Mouse (Mus musculus) E14TG2a.4 (cell line): ENCODE data around the gene Sfswap.
"Not testable (repeated sequence)": the region's sequence is repeated elsewhere in the genome, so short reads cannot be mapped to it uniquely, and the experiment has no call there.

Experiments used
- H3K27me3 ChIP-seq: 2 replicates; pipeline ENCODE4 v1.6.1; 2014; ENCODE audit warnings: low read length, control low read depth; ENCODE audit not compliant: insufficient read depth
- H3K36me3 ChIP-seq: 2 replicates; pipeline ENCODE4 v1.6.1; 2014; ENCODE audit warnings: low read length, control low read depth; ENCODE audit not compliant: insufficient read depth
- H3K4me1 ChIP-seq: replicated peaks from 2 replicates; pipeline ENCODE4 v1.6.1; 2014; ENCODE audit warnings: low read depth, low read length, control low read depth
- H3K4me3 ChIP-seq: replicated peaks from 2 replicates; pipeline ENCODE4 v1.5.1; 2014; ENCODE audit warnings: mild to moderate bottlenecking, low read length
- H3K9me3 ChIP-seq: 2 replicates; pipeline ENCODE4 v1.6.1; 2014; ENCODE audit warnings: low read length, control low read depth
- CTCF ChIP-seq: conservative IDR thresholded peaks from 2 replicates; pipeline ENCODE4 v1.5.1; 2014; ENCODE audit warnings: low read length
- NANOG ChIP-seq: IDR thresholded peaks from 2 replicates; pipeline ENCODE4 v1.6.1; 2014; ENCODE audit warnings: borderline replicate concordance, low read length, mixed read lengths
- POU5F1 ChIP-seq: IDR thresholded peaks from 2 replicates; pipeline ENCODE4 v1.6.1; 2014; ENCODE audit warnings: low read length, borderline replicate concordance

The Sfswap gene

GRCm38 (mm10) chr5:129586471-129586870, 85.5 kb downstream of the Sfswap start:
- Histone ChIP-seq H3K27me3 (peaks cover 37% of the 10 kb centered on the region), H3K4me3 (no peak overlapping the region), H3K36me3 (no peaks in the 10 kb centered on the region), H3K4me1 (peaks cover 34% of the 10 kb centered on the region), H3K9me3 (no peaks in the 10 kb centered on the region)
- TF ChIP-seq POU5F1, result no peak
- no peak for TF ChIP-seq NANOG
- TF ChIP-seq CTCF, result no peak

- H3K27me3 ChIP-seq, result peaks cover 8% of the 10 kb centered on the region
- H3K4me1 ChIP-seq, result peaks cover 45% of the 10 kb centered on the region
- TF ChIP-seq CTCF (no peak), NANOG (no peak), POU5F1 (no peak)
- H3K9me3 ChIP-seq, result no peaks in the 10 kb centered on the region
- H3K4me3 ChIP-seq, result no peak overlapping the region
- peaks cover 5% of the 10 kb centered on the region for H3K36me3 ChIP-seq
These were observed 89.9 kb downstream of the Sfswap start for GRCm38 (mm10) chr5:129590915-129591314.

DNA sequence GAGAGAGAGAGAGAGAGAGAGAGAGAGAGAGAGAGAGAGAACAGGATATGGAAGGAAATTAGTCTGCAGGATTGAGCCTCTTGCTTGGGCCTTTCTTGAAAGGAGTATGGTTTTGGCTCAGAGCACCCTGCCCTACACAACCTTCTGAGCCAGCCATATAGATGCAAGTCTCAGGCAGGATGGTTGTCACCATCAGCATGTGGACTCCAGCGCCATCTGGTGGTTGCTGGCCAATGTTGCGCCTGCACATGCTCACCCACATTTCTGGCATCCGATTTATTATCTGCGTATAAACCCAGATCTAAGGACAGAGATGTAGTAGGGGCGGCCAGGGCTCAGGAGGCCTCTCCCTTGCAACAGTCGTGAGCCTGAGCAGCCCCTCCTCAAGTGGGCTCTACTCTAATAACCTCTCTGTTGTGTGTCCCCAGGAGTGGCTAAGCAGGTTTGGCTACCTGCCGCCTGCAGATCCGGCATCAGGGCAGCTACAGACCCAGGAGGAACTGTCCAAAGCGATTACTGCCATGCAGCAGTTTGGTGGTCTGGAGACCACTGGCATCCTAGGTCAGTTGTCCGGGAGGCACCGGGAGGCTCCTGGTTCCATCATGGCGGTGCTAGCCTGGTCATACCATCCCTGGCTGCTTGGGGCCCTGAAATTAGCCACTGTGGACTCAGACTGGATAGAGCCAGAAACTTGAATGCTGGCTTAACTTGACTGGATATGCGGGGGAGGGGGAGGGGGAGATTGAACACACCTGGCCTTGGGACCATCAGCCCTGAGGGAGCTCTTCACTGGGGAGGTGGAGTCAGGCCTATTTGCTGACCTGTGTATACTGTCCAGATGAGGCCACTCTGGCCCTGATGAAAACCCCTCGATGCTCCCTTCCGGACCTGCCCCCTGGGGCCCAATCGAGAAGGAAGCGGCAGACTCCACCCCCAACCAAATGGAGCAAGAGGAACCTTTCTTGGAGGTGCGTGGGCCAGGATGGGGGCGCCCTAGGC, 93.4 kb downstream of the Sfswap start:
- TF ChIP-seq POU5F1, result no peak
- TF ChIP-seq CTCF, result peak; percentile 95
- no peak for TF ChIP-seq NANOG
- H3K27me3 ChIP-seq, result no peaks in the 10 kb centered on the region
- no peaks in the 10 kb centered on the region for H3K9me3 ChIP-seq
- H3K4me3 ChIP-seq, result peak overlapping the region; percentile 65
- H3K4me1 ChIP-seq, result peaks cover 52% of the 10 kb centered on the region
- H3K36me3 ChIP-seq, result peaks cover 26% of the 10 kb centered on the region

DNA sequence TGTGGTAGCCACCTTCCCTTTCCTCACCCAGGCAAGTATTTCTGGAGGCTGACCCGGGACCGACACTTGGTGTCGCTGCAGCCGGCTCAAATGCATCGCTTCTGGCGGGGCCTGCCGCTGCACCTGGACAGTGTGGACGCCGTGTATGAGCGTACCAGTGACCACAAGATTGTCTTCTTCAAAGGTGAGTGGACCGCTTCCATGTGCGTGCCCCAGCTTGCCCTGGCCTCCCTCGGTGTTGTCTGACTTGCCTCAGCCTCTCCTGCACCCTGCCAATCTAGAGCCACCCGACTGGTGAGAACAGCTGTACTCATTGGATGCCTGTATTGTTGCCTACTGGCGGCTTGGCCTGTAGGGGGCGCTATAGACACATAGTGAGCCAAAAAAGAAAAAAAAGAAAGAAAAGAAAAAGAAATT, 101.1 kb downstream of the Sfswap start:
- Histone ChIP-seq H3K9me3 (no peaks in the 10 kb centered on the region), H3K36me3 (peaks cover 51% of the 10 kb centered on the region), H3K4me3 (peak overlapping the region; percentile 67), H3K4me1 (peaks cover 36% of the 10 kb centered on the region), H3K27me3 (no peaks in the 10 kb centered on the region)
- TF ChIP-seq CTCF (peak; percentile 92), POU5F1 (no peak), NANOG (no peak)

DNA sequence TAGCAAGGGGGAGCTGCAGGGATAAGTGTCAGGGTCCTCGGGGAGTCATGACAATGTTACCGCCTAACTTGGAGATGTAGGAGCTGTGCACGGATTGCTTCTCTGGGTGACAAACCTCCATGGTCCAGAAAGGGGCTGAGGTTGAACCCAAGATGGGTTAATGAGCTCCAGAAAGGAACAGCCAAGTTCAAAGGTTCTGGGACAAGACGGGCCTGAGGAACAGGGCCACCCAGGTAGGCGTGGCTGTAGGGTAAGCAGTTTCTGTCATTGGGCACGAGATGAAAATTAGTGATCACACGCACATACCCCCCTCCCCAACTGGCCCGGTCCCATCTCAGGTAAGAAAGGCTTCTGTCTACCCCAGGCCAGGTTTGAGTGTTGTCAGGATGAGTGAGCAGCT, 106.5 kb downstream of the Sfswap start:
- TF ChIP-seq POU5F1 (no peak), NANOG (no peak), CTCF (no peak)
- H3K27me3 ChIP-seq, result no peaks in the 10 kb centered on the region

DNA sequence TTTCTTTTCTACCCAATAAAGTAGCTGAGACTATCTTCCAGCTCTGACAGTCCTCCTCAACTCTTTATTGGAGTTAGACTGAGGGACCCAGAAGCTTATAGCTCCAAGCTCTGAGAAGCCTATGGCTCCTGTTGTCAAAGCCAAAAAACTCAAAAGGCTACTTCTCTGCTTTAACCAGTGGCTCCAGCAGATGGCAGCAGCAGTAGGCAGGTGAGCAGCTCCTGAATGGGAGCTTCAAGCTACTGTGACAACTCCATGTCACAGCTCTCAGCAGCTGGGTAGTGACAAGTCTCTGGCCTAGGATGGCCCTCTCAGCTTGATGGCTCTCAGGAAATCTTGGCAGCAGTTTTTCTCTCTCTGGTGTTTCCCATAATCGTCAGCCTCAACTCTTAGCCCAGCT, 110.0 kb downstream of the Sfswap start:
- Histone ChIP-seq H3K27me3 (no peaks in the 10 kb centered on the region), H3K4me3 (no peak overlapping the region), H3K4me1 (peaks cover 7% of the 10 kb centered on the region), H3K36me3 (peaks cover 7% of the 10 kb centered on the region), H3K9me3 (no peaks in the 10 kb centered on the region)
- peak; percentile 59 for TF ChIP-seq CTCF
- TF ChIP-seq POU5F1, result no peak
- no peak for TF ChIP-seq NANOG

More for the DNA sequence above, 106.5 kb downstream of the Sfswap start:
- peaks cover 14% of the 10 kb centered on the region for H3K4me1 ChIP-seq
- no peak overlapping the region for H3K4me3 ChIP-seq
- H3K9me3 ChIP-seq, result no peaks in the 10 kb centered on the region
- peaks cover 32% of the 10 kb centered on the region for H3K36me3 ChIP-seq

DNA sequence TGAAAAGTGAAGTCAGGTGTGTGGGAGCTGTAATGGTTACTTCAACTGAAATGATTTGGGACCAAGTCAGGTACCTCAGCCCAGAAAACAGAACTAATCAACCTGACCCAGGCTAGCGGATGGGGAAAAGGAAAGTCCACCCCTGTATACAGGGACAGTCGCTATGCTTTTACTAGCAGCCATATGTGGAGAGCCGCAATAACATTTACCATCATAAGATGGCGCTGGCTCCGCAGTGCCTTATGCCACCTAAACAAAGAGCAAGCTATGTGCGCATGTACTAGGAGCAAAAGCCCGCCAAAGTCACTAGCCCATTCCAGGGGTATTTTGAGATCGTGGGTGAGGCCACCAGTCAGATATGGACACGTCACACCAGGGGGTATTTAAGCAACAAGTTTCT, 119.6 kb downstream of the Sfswap start:
- peak; percentile 42 for TF ChIP-seq CTCF
- not testable (repeated sequence) for H3K4me3 ChIP-seq, H3K36me3 ChIP-seq, H3K9me3 ChIP-seq
- H3K4me1 ChIP-seq, result peaks cover 25% of the 10 kb centered on the region
- H3K27me3 ChIP-seq, result peaks cover 11% of the 10 kb centered on the region; the same call in 1 of the 2 replicates
